Mouse (Mus musculus): ENCODE data around the gene Capn2.
A peak's percentile ranks its signal among the peaks of the same experiment; 100 is the strongest.

Gene Capn2

DNA sequence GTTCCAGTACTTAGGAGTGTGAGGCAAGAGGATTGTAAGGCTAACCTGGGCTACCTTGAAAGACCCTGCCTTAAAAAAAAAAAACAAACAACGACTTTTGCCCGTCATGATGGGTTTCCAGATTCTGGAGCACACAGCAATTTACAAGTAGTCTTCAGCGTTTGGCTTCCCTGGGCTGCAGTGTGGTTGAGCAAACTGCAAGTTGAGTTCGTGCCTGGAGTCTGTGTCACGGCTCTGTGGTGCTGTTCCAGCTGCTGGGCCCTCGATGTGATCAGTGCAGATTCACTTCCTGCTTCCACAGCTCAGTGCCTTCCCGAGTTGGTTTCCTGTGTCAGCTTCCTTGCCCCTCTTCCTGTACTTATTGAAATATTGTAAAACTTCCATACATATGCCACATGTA, 56.1 kb downstream of the Capn2 start:
- no peak for DNase-seq (ENCODE audit: low spot score)

DNA sequence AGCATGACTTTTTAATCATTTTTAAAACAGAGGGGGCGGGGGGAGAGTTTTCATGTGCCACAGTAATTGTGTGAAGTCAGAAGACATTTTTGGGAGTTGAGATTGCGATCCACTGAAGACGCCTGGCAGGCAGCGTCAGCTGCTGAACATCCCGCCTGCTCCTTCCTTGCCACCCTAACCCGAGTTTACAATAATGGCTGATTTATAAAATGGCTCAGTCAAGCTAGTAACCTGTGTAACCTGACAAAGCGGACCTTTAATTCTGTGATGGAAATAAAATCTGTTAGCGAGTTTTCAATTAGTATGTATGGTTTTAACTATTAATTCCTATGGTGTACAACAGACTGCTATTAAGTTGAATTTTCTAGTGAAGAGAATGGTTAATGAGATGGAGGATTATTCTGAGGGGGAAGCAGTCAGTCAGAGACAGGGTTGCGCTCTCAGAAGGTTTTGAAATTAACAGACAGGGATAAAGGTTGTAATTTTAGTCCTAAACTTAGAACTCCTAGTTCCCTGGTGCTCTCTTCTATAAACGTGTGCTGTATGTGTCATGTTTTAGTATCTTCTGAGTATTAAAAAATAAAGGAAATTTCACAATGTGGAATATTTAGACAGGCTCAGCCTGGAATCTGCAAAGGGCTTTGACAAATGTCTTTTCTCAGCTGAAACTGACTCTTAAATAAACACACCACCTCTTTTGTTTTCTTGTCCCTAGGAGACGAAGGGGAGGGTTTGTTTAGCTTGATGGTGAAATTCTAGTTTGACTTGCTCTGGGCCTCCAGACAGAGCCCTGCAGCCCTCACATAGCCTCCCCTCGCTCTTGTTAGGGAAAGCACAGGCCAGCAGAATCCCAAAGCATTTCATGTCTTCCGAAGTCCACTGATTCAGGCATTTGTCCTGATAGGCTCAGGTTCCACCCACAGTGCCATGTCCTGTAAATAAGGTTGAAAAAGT, 56.8 kb downstream of the Capn2 start:
- no peak for DNase-seq (ENCODE audit: low spot score)

DNA sequence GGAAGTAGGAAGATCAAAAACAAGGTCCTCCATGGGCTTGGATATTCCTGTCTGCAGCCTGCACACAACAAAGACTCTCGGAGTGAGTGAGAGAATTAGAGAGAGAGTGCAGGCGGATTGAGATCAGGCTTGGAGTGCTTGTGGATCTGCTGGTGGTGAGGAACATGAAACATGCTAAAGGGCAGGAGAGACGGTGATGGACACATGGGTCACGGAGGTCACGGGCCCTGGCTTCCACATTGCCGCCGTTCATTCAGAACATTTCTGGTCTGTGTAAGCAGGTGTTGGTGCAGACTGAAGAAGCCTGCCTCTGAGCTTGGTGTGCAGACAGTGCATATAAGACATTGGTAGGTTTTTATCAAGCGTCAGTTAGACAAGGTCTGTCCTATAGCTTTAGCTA, 58.0 kb downstream of the Capn2 start:
- DNase-seq (ENCODE audit: low spot score): no peak

DNA sequence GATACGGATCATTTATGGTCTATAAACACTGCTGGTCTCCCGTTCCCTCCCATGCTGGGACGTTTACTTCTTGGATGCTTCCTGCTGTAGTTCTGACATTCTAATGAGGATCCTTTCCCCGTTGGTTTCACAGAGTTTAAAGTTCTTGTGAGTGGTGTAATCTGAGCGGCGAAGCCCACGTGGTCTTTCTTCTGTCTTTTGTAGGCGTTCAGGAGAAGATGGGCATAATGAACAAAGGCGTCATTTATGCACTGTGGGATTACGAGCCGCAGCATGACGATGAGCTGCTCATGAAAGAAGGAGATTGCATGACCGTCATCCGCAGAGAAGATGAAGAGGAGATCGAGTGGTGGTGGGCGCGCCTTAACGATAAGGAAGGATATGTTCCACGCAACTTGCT, 58.9 kb downstream of the Capn2 start:
- no peak for DNase-seq (ENCODE audit: low spot score)

DNA sequence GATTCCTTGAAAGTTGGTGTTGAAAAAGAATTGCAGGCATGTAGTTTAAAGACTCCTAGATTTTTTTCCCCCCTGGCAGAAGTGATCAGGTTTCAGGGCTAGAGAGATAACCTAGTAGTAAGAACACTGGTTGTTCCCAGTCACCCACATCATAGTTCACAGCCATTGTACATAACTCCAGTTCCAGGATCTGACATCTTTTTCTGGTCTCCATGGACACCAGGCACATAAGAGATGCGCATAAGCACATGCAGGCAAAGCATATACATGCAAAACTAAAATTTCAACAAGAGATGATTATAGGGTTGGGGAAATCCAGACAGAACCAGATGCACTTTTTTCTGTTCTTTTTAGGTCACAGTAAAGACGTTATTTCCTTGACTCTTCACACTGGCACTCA, 62.3 kb downstream of the Capn2 start:
- no peak for DNase-seq (ENCODE audit: low spot score)

DNA sequence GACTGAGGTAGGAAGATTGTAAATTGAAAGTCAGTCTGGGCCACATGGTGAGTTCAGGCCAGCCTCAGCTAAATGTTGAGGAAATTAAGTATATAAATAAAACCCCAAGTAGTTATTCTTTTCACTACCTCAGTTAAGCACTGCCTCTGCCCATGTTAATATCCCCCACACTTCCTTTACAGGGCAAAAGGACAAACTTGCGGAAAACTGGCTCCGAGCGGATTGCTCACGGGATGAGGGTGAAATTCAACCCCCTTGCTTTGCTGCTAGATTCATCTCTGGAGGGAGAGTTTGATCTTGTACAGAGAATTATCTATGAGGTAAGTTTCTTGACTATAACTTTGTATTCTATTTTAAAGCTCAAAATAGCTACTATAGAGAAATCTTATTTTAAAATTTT, 64.9 kb downstream of the Capn2 start:
- DNase-seq (ENCODE audit: low spot score): no peak

DNA sequence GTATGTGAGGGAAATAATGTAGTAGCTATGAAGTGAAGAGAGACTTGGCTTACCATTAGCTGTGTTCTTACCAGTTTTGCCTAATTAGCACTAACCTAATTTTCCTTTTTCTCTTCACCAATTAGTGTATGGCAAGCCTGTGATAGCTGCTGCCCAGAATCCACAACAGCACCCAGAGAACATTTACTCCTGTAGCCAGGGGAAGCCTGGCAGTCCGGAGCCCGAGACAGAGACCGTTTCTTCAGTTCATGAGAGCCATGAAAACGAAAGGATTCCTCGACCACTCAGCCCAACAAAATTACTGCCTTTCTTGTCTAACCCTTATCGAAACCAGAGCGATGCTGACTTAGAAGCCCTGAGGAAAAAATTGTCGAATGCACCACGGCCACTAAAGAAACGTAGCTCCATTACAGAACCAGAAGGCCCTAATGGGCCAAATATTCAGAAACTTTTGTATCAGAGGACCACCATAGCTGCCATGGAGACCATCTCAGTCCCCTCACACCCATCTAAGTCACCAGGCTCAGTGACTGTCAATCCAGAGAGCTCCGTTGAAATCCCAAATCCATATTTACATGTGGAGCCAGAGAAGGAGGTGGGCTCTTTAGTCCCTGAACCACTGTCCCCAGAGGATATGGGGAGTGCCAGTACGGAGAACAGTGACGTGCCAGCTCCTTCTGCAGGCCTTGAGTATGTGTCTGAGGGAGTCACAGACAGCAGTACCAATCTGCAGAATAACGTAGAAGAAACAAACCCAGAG, 69.0 kb downstream of the Capn2 start:
- DNase-seq (ENCODE audit: low spot score): no peak

DNA sequence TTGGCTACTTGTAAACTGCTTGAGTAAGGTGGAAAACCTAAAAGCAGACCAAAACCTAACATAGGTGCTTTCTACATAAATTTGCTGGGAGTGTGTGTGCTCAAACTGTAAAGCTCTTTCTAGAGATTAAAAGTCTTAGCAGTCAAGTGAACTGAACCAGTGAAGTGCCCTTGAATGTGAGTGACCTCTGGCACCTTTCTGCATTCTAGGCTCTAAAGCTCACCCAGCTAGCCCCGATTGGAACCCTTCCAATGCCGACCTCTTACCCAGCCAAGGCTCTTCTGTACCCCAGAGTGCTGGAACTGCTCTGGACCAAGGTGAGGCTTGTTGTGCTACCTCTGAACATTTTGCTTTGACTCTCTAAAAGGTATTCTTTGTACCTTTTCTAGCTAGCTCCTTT, 73.3 kb downstream of the Capn2 start:
- DNase-seq (ENCODE audit: low spot score): no peak

DNA sequence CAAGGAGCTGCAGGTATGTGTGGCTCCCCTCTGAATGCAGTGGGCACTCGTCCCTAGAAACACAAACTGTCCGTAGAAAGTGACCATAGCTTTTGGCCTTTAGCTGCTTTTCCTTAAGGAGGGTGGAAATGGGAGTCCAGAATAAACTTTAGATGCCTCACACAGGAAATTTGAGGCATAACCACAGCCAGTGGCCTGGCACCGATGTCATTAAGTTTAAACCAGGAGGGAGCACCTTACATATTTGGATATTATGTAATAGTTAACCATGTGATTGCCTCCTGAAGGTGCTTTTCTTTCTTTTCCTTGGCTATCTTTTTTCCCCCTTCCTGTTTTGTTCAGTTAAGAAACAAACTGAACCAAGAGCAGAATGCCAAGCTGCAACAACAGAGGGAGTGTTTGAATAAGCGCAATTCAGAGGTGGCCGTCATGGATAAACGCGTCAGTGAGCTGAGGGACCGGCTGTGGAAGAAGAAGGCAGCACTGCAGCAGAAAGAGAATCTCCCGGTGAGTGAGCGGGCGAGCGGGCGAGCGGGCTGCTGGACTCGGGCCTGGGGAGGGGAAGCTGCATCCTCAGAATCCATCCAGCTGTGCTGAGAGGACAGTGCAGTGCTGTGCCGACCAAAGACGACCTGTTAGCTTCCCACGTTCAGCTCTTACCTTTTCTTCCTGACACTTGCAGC, 75.5 kb downstream of the Capn2 start:
- DNase-seq (ENCODE audit: low spot score): no peak

DNA sequence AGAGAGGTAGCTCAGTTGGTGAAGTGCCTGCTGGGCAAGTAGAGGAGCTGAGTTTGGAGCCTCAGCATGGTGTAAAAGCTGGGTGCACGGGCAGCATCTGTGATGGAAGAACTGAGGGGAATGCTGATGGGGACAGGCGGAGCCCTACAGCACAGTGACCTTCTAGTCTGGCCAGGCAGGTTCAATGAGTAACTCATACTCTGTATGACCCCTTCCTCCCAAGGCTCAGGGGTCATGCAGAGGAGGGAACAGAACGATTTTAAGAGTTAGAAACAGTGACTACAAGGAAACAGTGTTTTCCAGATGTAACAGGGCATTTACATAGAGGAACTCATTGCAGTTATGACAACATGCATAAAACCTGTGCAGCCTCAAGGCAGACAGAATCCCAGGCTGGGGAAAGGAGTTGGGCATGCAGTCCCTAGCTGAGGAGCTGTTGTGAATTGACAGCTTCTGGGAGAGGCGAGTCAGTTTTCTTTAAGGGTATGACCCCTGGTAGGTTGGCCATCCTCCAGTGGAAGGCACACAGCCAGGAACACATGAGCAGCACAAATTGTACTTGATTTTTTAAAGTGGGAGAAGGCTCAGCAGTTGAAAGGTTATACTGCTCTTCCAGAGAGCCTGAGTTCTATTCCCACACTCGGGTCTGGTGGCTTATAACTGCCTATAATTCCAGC, 77.7 kb downstream of the Capn2 start:
- DNase-seq (ENCODE audit: low spot score): peak; percentile 64

DNA sequence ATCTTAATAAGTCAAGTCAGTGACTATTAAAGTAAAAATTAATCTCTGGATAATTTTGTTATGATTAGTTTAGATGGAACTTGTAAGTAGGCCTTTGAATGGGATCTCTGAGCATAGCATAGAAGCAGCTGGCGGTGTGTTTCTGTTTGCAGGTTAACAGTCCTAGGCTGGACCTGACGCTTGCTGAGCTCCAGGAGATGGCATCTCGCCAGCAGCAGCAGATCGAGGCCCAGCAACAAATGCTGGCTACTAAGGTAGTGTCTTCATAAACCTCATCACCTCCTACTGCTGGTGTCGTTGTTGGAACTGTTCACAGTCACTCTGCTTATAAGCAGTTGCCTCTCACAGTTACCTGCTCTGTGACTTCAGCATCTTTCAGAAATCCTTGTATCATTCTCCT, 80.7 kb downstream of the Capn2 start:
- DNase-seq (ENCODE audit: low spot score): no peak

DNA sequence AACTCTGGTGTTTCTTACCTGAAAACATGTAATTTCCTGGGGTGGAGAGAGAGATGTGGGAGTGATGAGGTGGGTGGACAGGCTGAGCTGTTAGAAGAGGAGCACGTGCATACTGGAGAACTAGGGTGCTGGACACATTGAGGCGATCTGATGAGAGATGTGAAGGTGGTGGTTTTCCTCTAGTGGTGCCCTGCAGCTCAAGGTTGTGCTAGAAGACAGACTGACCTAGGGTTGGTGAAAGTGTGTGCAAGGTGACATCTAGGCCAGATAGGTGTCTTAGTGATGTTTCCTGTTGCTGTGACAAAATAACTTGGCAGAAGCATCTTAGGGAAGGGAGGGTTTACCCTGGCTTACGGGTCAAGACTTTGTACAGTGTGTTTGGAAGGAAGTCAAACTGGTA, 85.3 kb downstream of the Capn2 start:
- DNase-seq (ENCODE audit: low spot score): no peak

DNA sequence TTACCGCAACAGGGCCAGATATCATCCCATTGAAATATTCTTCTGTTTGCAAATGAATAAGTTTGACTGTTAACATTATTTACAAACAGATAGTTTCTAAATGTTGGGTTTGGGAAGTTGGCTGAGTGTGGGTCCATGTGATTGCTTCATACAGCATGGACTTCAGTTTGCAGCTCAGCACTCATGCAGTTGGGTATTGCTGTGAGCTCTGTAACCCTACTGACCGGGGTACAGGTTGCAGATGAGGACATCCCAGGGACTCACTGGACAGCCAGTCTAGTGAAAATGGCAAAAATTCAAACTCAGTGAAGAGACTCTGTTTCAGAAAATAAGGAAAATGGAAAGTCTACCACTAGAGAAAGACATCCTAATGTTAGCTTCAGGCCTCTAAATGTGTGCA, 86.7 kb downstream of the Capn2 start:
- DNase-seq (ENCODE audit: low spot score): no peak

DNA sequence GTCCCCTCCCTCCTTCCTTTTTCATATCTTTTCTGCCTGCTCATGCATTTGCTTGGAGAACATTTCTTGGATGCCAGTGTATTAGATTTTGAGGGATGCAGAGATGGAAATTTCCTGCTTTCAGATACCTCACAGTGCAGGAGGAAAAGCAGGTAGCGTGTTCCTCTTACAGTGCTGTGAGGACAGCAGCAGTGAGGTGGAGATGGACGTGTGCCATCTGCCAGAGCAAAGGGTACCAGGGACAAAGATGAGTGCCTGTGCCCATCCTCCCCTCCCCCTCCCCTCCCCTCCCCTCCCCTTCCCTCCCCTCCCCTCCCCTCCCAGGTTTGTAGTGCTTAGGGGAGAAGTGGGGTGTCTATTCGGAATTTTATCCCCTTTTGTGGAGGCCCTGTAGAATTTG, 87.6 kb downstream of the Capn2 start:
- DNase-seq (ENCODE audit: low spot score): no peak

DNA sequence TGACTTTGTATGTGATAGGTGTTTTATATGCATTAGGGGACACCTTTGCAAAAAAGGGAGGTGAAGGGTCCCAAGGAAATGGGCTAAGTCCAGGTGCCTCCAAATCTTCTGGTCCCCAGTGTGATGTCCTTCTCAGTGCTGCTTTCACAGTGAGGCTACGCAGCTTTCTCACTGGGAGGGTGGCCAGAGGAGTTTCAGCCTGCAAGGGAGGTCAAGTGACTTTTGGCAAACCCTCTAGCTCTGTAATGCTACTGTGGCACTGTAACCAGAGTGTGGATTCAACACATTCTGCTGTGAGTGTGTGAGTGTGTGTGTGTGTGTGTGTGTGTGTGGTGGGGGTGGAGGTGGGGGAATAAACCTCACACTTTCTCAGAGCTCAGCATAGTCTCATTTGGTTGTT, 90.0 kb downstream of the Capn2 start:
- no peak for DNase-seq (ENCODE audit: low spot score)

DNA sequence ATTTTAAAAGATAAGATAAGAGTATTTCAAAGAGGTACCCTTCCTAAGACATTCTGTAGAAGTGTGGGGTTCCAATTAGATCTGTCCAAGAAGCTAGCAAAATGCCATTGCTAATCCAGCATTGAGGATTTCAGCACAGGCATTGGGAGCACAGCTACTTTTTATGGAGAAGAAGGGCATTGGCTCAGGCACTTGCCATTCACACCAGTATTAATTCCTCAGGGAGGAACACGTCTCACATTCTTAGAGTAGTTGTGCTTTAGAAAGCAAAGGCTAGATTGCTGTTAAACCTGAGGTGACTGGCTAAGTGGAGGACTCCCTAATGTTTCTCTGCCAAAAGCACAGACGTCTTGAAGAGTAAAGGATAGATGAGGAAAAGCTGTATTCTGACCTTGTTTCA, 91.0 kb downstream of the Capn2 start:
- no peak for DNase-seq (ENCODE audit: low spot score)

DNA sequence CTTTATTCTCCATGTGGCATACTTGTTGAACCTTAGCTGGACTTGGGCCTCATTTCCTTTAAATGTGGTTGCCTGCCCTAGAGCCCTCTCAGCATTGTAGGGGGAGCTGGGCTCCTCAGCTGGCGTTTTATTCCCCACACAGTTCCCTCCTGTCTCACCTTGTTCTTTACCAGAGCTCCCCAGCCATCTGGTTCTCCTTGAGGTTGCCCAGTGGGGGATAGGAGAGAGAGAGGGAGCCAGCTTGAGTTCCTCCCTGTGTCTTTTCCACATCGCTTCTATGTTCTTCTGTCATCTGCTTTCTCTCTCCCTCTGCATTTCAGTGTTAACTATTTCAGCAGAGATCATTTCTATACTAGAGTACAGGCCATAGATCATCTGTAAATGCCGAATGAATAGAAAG, 92.2 kb downstream of the Capn2 start:
- no peak for DNase-seq (ENCODE audit: low spot score)

DNA sequence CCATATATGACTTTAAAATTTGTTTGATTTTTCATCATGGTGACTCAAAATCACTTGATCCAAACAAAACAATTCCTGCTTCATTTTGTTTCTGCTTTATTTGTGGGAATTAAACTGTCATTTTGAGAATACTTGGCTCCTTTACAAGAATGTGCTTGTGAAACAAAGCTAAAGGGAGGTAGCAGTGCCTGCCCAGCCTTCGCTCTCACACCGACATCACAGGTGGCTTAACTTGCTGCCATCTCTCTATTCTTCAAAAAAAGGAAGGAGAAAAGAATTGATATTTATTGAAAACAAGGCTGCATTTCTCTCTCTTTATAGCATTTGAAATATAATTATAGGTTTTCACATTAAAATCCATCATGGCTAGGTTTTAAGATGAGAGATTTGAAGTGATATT, 93.1 kb downstream of the Capn2 start:
- DNase-seq (ENCODE audit: low spot score): no peak

DNA sequence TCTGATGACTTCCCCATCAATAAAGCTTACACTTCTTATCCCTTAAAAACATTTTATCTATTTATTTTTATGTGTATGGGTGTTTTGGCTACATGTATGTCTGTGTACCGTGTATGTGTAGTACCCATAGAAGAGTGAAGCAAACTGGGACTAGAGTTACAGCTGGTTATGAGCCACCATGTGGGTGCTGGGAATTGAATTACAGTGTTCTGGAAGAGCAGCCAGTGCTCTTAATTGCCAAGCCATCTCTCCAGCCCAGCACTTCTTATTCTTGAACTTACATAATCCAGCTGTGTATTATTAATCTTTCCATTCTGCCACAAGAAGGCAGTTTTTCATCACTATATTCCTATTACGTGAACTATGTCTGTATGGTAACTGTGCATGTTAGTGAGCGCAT, 97.9 kb downstream of the Capn2 start:
- no peak for DNase-seq (ENCODE audit: low spot score)

All from testis, postnatal 14 days (tissue).